Mouse (Mus musculus) olfactory bulb, adult 2 months (tissue): ENCODE results near the gene Slc16a6.

Experiments
- CTCF ChIP-seq: fragments of 200-500 bp; IDR thresholded peaks from 2 replicates; pipeline ENCODE4 v1.5.1; 2012; ENCODE audit warnings: low read depth, mild to moderate bottlenecking, low read length, moderate library complexity; ENCODE audit not compliant: insufficient read depth
- POLR2A ChIP-seq: fragments of 200-500 bp; IDR thresholded peaks from 2 replicates; pipeline ENCODE4 v1.6.1; 2012; ENCODE audit warnings: mild to moderate bottlenecking, low read depth, low read length, moderate library complexity; ENCODE audit not compliant: insufficient read depth

GRCm38 (mm10) chr11:109473171-109474085, at the start of gene Slc16a6, which contains the start of gene Arsg:
- peak; percentile 71; the same call in 1 of the 2 replicates for TF ChIP-seq POLR2A
- TF ChIP-seq CTCF: no peak
